Mouse (Mus musculus) gastrocnemius, adult 2 months (tissue): ENCODE data around the gene Fdxacb1. TPM values are rescaled to one million over a fixed set of nuclear protein-coding genes. Genes with fewer than 3 reads are reported as not detected.

Source experiments
- DNase-seq: peaks from one replicate; pipeline ENCODE4 v3.0.0; 2022
- H3K27ac ChIP-seq: fragments of 200-600 bp; 2 replicates; pipeline ENCODE4 v1.8.1; 2022; ENCODE audit warnings: mild to moderate bottlenecking
- H3K4me3 ChIP-seq: fragments of 200-600 bp; 2 replicates; pipeline ENCODE4 v1.8.1; 2022; ENCODE audit warnings: mild to moderate bottlenecking, moderate library complexity
- CTCF ChIP-seq: fragments of 200-600 bp; IDR thresholded peaks from 2 replicates; pipeline ENCODE4 v1.8.1; 2022; ENCODE audit warnings: antibody characterized with exemption, mild to moderate bottlenecking, moderate library complexity
- intact Hi-C: fragments of 180-260 bp; cut with DNase I; formaldehyde crosslinking; loops from one replicate; pipeline ENCODE4 v1.15.1; 2025
- total RNA-seq, 2 experiments: library from RNA; stranded (reverse); gene quantifications; 2 replicates each; pipeline ENCODE4 v1.2.3; 2021

The Fdxacb1 gene
- total RNA-seq, 2 experiments from 2014 or later = 3.4 to 3.9 TPM

DNA sequence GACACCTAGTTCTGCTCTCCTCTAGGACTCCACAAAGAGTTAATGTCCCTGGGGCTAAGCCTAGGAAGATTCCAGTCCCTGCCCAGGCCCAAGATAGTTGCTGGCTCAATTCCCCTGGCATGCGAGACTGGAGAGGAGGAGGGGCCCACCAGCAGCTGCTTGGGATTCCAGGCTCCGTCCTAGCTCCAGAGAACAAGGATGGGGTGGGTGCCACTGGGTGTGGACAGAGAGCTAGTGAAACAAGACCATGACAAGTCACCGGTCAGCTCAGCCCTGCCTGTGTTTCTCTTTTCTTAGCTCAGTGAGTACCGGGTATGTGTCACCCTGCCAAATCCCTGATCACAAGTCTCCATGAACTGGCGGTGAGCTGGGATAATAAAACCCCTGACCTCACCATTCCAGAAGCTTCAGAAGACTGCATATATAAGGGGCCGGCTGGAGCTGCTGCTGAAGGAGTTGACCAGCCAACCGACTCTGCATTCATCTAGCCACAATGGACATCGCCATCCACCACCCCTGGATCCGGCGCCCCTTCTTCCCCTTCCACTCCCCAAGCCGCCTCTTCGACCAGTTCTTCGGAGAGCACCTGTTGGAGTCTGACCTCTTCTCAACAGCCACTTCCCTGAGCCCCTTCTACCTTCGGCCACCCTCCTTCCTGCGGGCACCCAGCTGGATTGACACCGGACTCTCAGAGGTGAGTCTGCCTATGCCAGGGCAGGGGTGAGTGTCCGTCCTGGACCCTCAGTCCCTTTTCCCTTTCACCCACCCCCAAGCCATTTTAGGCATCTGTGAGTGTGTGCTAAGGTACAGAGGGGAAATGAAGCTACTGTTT lies 15.0 kb upstream of the Fdxacb1 start:
- Histone ChIP-seq H3K27ac (peak overlapping the region; percentile 97), H3K4me3 (peak overlapping the region; percentile 93)
- DNase-seq = peak; percentile 97
- intact Hi-C loops = loop anchor here (2.0 kb wide), 1 partner anchor 16 kb away; the partner anchor contains the start of gene Fdxacb1
- TF ChIP-seq CTCF = no peak

DNA sequence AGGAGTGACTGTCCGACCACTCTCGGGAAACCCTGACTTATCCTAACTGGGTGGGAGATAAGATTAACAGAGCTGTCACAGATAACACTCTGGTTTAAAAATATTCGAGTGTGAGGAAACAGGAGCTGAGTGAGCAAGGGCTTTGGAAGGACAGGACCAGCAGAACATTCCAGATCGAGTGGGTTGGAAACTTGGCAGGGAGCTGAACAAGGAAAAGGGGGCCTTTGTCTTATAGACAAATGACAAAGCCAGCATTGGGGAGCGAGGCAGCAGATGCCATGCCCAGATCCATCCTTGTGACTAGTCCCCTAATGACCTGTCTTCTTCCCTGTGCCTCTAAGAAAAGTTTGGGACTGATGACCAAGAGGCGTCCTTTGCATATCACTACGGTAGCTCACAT lies 14.1 kb upstream of the Fdxacb1 start:
- Histone ChIP-seq H3K4me3 (peak overlapping the region; percentile 93), H3K27ac (peak overlapping the region; percentile 97)
- intact Hi-C loops = loop anchor here (2.0 kb wide), 1 partner anchor 15 kb away; the partner anchor contains the start of gene Fdxacb1
- no peak for TF ChIP-seq CTCF
- no peak for DNase-seq

DNA sequence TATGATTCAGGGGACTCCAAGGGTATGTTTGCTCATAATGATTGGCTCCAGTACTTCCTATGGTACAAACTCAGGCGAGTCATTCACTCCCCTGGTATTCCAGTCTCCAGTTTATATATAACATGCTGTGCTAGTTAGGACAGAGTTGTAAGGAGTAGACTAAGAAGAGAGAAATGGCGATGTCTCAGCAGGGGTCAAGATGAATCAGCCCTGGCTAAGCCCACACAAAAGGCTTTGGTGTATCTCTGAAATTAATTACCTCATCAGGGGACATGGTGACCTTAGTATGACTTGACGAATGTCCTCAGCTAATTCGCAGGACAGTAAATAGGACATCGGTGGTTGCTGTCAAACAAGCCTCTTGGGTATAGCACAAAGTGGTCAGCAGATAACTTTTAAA lies 11.3 kb upstream of the Fdxacb1 start:
- Histone ChIP-seq H3K27ac (no peak overlapping the region; the same call in 1 of the 2 replicates), H3K4me3 (no peak overlapping the region)
- intact Hi-C loops = no loop called here
- DNase-seq = no peak
- TF ChIP-seq CTCF = no peak

DNA sequence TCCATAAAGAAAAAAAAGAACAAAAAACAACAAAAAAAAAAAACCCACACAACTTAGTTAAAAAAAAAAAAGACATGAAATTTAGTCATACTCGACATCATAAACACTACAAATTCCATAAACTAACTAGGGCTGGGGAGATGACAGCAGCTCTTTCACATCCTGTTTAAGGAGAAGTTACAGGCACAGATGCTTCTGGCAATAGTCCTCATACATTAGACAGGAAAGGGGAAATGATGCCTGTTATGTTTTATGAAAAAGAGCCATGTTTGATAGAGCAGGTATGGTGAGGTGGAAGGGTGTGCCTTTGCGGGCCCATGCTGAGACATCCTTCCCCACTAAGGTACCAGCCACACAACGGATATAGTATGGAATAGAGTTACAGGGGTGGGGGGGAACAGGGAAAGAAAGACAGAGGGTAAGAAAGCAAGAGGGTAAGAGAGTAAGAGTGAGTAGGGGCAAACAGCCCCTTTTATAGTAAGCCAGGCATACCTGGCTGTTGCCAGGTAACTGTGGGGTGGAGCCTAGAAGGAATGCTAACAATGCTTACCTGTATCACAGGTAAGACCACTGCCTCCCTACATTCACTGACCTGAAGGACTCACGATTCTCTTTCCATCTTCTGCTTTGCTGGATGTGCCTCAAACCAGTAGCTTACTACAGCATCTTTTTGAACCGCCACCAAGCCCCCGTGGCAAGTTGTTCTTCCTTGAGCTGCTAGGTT lies 6.4 kb upstream of the Fdxacb1 start:
- intact Hi-C loops = no loop called here
- no peak for TF ChIP-seq CTCF

DNA sequence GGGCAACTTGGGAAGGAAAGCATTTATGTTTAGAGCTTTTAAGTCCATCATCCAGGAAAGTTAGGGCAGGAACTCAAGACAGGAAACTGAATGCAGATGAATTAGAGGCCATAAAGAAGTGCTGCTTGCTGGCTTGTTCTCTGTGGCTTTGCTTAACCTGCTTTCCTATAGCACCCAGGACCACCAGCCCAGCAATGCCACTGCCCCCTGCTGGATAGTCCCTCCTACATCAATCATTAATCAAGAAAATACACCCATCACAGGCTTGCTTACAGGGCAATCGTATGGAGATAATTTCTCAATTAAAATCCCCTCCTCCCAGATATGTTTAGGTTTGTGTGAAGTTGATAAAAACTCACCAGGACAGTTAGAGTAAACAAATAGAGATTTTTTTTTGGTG lies 4.7 kb upstream of the Fdxacb1 start:
- peak; percentile 62 for TF ChIP-seq CTCF
- intact Hi-C loops = no loop called here
- H3K27ac ChIP-seq = no peak overlapping the region
- H3K4me3 ChIP-seq = no peak overlapping the region
- peak; percentile 48 for DNase-seq

More for the DNA sequence above, 6.4 kb upstream of the Fdxacb1 start:
- Histone ChIP-seq H3K27ac (no peak overlapping the region), H3K4me3 (no peak overlapping the region)
- DNase-seq = no peak

DNA sequence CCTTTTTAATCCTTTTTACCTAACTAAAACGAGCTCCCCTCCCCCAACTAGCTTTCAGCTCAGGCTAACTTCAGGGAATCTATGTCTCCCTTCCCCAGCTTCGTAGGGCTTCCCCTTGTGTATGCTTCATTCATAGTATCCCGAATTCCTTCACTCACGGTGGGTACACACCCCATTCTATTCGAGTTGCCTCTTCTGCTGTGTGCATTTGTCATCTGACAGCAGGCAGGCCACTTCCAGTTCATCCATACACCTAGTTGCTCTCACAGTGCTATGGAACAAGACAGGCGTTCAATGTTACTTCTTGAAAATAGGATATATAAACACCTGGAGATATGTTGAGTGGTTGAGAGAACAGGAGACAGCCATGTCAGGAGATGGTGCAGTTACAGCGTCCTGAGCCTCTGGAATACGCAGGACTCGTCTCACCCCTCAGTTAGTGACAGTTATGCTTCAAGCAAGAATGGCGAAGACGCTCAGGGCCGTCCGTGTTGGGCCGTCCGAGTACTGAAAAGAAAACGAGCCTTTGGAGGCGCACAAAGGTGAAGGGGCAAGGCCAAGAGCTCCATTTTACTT lies 417 bp upstream of the Fdxacb1 start:
- DNase-seq = no peak
- H3K27ac ChIP-seq = peak overlapping the region; percentile 98
- H3K4me3 ChIP-seq = peak overlapping the region; percentile 77
- intact Hi-C loops = loop anchor here (2.0 kb wide), 2 partner anchors 15 to 59 kb away; partner anchors contain the start of gene Hspb2
- TF ChIP-seq CTCF = no peak

DNA sequence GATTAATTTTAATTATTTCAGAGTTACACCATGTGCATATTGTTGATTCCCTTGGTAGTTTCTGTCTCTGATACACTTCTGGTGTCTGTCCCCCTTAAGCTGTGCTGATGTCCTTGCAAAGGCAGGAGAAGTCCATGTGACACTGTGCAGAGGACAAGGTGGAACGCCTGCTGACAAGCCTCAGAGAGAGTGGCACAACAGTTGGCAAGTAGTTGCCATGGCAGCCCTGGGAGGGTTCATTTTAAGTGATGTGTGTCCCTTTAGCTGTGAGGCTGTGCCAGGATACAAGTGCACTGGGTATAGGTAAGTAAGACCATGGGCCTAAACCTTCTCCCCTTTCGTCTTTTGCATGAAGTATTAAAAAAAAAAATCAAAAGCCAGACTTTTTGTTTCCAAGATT lies 2.0 kb downstream of the Fdxacb1 start:
- H3K4me3 ChIP-seq = no peak overlapping the region
- intact Hi-C loops = no loop called here
- no peak overlapping the region for H3K27ac ChIP-seq
- no peak for TF ChIP-seq CTCF
- DNase-seq = no peak

DNA sequence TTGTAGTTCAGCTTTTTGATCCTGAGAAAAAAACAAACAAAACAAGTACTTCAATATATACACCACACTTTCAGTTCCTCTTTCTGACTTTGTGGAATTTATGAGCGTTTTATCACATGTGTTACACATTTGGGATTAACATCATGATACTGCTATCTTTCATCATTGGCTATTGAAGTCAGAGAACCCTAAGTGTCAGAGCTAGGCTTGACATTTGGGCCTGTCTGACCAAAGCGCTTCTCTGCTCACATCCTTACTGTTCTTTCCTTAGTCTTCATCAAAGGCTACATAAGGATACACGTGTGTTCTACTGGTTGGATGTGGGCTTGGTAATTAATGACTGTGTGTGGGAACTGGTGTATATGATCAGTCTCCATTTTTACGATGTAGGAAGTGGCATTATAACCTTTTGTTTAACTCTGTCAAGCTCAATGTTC lies 6.0 kb downstream of the Fdxacb1 start:
- TF ChIP-seq CTCF = no peak

DNA sequence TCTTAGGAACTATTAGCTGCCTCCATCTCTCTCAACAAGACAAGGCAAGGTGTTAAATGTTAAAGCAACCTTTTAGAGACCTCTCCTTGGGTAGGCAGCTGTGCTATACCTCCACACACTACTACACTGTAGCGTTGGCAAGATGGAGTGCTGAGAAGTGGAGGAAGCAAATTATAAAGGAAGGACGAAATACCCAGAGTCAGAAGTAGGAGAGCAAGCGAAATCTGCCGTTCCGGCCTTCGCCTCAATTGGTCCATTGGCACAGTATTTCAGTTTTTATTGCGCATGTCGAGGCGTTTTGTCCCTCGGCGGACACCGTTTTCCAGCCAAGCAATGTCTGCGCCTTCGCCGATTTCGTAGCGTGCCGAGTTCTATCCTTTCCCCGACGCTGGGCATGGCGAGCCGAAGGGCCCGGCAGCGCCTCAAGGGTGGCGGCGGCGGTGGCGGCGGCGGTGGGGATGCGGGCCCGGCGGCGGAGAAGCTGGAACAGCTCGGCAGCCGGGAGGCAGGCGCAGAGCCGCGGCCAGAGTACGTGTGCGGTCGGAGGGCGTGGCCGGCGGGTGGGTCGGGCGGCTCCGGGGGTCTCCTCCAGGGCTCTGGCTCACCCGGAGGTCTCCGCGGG lies 7.1 kb downstream of the Fdxacb1 start, which contains the start of the genes Alg9 and 1110032A03Rik:
Gene Alg9, plus strand, starts transcription at position 29 of the 622 bp plus-strand sequence.
Gene 1110032A03Rik, minus strand, starts transcription at position 530 of the 622 bp plus-strand sequence.
- peak within 1 kb of the TSS; percentile 93 for H3K4me3 ChIP-seq
- TF ChIP-seq CTCF = 0 out of 2 replicates have a peak, but pooled peaks have one; percentile 4
- peak; percentile 92 for DNase-seq
- intact Hi-C loops = no loop called here
- H3K27ac ChIP-seq = peak within 1 kb of the TSS; percentile 88

More for the DNA sequence above, 6.0 kb downstream of the Fdxacb1 start:
- no peak for DNase-seq
- Histone ChIP-seq H3K4me3 (no peak overlapping the region), H3K27ac (no peak overlapping the region; the same call in 1 of the 2 replicates)
- intact Hi-C loops = no loop called here

DNA sequence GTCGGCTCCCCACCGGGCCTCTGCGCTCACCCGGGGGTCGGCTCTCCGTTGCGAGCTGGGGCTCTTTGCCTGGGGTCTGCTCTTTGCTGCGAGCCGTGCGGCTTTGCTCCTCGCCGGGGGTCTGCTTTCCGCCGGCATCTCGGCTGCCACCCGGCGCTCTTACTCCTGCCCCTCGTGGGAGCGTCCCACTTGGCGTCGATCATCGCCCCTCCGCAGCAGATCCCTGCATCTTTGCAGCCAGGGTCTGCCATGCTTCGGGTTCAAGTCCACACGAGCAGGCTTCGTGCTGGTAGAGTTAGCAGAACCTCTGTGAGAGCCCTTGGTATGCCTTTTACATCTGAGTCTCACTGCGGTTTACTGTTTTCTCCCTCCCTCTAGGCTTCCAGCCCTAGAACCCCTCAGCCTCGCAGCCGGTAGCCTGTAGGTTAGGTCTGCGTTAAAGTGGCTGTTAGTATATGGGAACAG lies 7.7 kb downstream of the Fdxacb1 start:
- H3K27ac ChIP-seq = peak overlapping the region; percentile 88
- H3K4me3 ChIP-seq = peak overlapping the region; percentile 93
- TF ChIP-seq CTCF = no peak
- no peak for DNase-seq
- intact Hi-C loops = no loop called here

DNA sequence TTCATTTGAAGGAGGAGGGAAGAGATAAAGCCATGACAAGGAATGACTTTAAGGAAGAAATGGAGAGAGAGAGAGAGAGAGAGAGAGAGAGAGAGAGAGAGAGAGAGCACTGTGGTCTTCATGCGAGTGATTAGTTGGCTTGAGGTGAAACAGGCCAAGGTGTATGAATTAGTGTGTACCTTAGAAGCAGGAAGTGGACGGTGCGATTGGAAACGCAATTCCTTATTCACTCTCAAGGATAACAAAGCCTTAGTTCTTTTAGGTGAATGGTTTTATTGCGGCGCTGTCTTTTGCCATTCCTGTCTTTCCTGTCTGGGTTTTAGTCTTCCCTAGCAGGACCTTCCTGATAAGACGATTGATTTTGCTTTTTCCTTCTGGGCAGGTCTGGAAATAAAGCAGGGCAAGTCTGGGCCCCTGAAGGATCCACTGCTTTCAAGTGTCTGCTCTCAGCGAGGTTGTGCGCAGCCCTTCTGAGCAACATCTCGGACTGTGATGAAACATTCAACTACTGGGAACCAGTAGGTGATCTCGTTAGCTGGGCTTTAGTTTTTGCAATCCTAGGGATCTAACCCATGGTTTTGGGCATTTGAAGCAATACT lies 8.2 kb downstream of the Fdxacb1 start:
- Histone ChIP-seq H3K27ac (no peak overlapping the region), H3K4me3 (peak overlapping the region; percentile 93)
- TF ChIP-seq CTCF = no peak
- no peak for DNase-seq
- intact Hi-C loops = no loop called here

DNA sequence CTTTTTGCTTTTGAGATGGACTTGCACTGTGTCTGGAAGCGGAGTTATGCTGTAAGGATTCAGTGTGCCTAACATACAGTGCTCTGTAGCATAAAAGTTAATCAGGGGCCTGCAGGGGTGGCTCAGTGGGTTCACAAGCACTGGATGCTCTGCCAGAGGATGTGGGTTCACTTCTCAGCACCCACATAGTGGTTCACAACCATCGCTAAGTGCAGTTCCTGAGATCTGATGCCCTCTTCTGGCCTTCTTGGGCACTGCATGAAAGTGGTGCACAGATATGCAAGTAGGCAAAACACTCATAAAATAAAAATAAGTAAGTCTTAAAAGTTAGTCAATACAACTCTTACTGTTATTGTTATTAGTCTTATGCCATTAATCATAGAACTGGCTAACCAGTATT lies 14.1 kb downstream of the Fdxacb1 start:
- intact Hi-C loops = no loop called here
- no peak overlapping the region for H3K27ac ChIP-seq
- peak; percentile 36 for DNase-seq
- peak; percentile 63 for TF ChIP-seq CTCF
- no peak overlapping the region for H3K4me3 ChIP-seq
